Mouse (Mus musculus) MEL (cell line): ENCODE measurements at regions not wholly inside any gene's neighbourhood (a gene's known extent, or its start where the extent isn't known, plus 50 kb on each side); places are given as distances from the start of the nearest gene placed in this dataset.

Experiments
- CHD1 ChIP-seq: IDR thresholded peaks from 2 replicates; pipeline ENCODE4 v1.6.1; 2012; ENCODE audit warnings: low read depth, mild to moderate bottlenecking, inconsistent platforms, low read length, improper control_type of control experiment
- POLR2A ChIP-seq, 2 experiments: IDR thresholded peaks; 2 replicates each; pipeline ENCODE4 v1.6.1; 2011 to 2012; ENCODE audit warnings: low read length in 2 of 2, mild to moderate bottlenecking in 2 of 2, control low read depth in 1 of 2, improper control_type of control experiment in 1 of 2, low read depth in 1 of 2, moderate library complexity in 1 of 2; ENCODE audit not compliant: control insufficient read depth in 1 of 2, insufficient read depth in 1 of 2, poor library complexity in 1 of 2
- POLR2AphosphoS5 ChIP-seq: IDR thresholded peaks from 2 replicates; pipeline ENCODE4 v1.6.1; 2012; ENCODE audit warnings: low read depth, borderline replicate concordance, mild to moderate bottlenecking, inconsistent platforms, low read length, moderate library complexity, mixed read lengths
- SIN3A ChIP-seq: IDR thresholded peaks from 2 replicates; pipeline ENCODE4 v1.6.1; 2012; ENCODE audit warnings: low read length, improper control_type of control experiment, inconsistent platforms

GRCm38 (mm10) chr8:53780886-53781285 is 142.0 kb upstream of the Neil3 start:
- TF ChIP-seq SIN3A (no peak), POLR2A (IDR thresholded peaks at IDR 0.05; ENCODE audit: control insufficient read depth in 1 of 2, insufficient read depth in 1 of 2, low read depth in 1 of 2, low read length in 2 of 2, poor library complexity in 1 of 2) (no peak), POLR2AphosphoS5 (no peak), CHD1 (no peak)
